ENCODE assay signal across 25 mouse cellular contexts in the genomic region with DNA sequence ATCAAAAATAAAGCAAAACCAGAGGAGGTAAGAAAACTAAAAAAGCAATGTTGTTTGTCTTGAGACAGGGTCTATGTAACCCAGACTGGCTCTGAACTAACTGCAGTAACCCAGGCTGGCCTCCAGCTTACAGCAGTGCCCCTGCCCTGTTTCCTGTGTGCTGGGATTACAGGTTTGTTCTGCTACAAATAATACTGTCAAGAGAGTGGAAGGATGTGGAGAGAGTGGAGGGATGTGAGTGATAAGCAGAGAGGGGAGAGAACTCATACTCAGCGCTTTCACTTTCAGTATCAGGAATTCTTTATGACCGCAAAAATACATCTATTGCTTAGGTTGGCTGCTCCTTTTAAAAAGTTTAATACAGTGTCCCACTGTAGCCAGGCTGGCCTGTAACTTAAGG. TPM values are rescaled to one million over a fixed set of nuclear protein-coding genes. Genes with fewer than 3 reads are reported as not detected.
A peak's percentile ranks its signal among the peaks of the same experiment; 100 is the strongest.
DNase-seq lines count a peak whose midpoint lies in the region; ATAC-seq and TF ChIP-seq lines count a peak whose summit lies in the region.
"Had no signal": no experiment of that assay in that cellular context is flagged by ENCODE, and none has a peak within 500 bp of the region (broad histone marks: within the 10 kb centered on the region; RNA-seq: fewer than 3 reads in every experiment).

No protein-coding gene starts in this region.

- intact Hi-C loops in heart, postnatal 25 days (cut with DNase I) = loop anchor here (10.0 kb wide), 1 partner anchor 62 kb away; no protein-coding TSS in a partner anchor

- H3K27ac ChIP-seq in heart, embryonic 13.5 days (replicated peaks) = no peak overlapping the region
- peak overlapping the region; percentile 2; the same call in 1 of the 2 replicates for H3K27ac ChIP-seq in lung, embryonic 16.5 days (ENCODE audit: low read length)
- H3K27ac ChIP-seq in cortical plate, adult 2 months (ENCODE audit: insufficient read depth, low read length) = peak overlapping the region; percentile 53; the same call in 1 of the 2 replicates
- H3K27ac ChIP-seq: heart, adult 2 months; hindbrain, embryonic 12.5 days had no signal

- WGBS in heart, embryonic 13.5 days = 61% methylated on average over 2 of the region's 2 CpGs
- 56% methylated on average over 2 of the region's 2 CpGs for WGBS in lung, embryonic 16.5 days

- no peak overlapping the region for H3ac ChIP-seq in myocyte (ENCODE audit: control insufficient read depth, insufficient read length)

- H3K4me1 ChIP-seq in heart, embryonic 13.5 days = peaks cover 7% of the 10 kb centered on the region; the same call in 1 of the 2 replicates
- peaks cover 2% of the 10 kb centered on the region for H3K4me1 ChIP-seq in lung, embryonic 16.5 days (replicated peaks; ENCODE audit: control insufficient read depth, insufficient read depth, low read length)
- H3K4me1 ChIP-seq in cortical plate, adult 2 months (ENCODE audit: control insufficient read depth, insufficient read depth, low read length) = peaks cover 2% of the 10 kb centered on the region; the same call in 1 of the 2 replicates
- H3K4me1 ChIP-seq: hindbrain, embryonic 12.5 days had no signal

- no peaks in the 10 kb centered on the region for H3K27me3 ChIP-seq in heart, embryonic 13.5 days (replicated peaks)
- H3K27me3 ChIP-seq in lung, embryonic 16.5 days (ENCODE audit: control insufficient read depth, insufficient read depth, low read depth, low read length) = no peaks in the 10 kb centered on the region
- H3K27me3 ChIP-seq in myocyte (ENCODE audit: control insufficient read depth, insufficient read depth, insufficient read length) = no peaks in the 10 kb centered on the region
- H3K27me3 ChIP-seq: hindbrain, embryonic 12.5 days had no signal

- no peak for ATAC-seq in heart, embryonic 13.5 days (ENCODE audit: extremely low read depth, insufficient number of reproducible peaks, low FRiP score, low TSS enrichment)
- ATAC-seq in lung, embryonic 16.5 days (ENCODE audit: low read depth) = 0 out of 2 replicates have a peak, but pooled peaks have one; percentile 35
- ATAC-seq: forebrain, embryonic 14.5 days had no signal

- peaks cover 4% of the 10 kb centered on the region; the same call in 1 of the 2 replicates for H3K36me3 ChIP-seq in heart, embryonic 13.5 days
- no peaks in the 10 kb centered on the region for H3K36me3 ChIP-seq in lung, embryonic 16.5 days (ENCODE audit: control insufficient read depth, insufficient read depth, low read length)
- H3K36me3 ChIP-seq in myocyte (ENCODE audit: control insufficient read depth, insufficient read depth) = no peaks in the 10 kb centered on the region

- no peak for TF ChIP-seq POLR2A in cortical plate, adult 2 months (IDR thresholded peaks at IDR 0.05; ENCODE audit: extremely low read depth, insufficient read depth, low read length)
- TF ChIP-seq POLR2A in myocyte (IDR thresholded peaks at IDR 0.05; ENCODE audit: insufficient read length, low read depth) = no peak

- no peak for DNase-seq in heart, postnatal 25 days (ENCODE audit: low spot score)
- DNase-seq in lung, postnatal 10 days = no peak
- no peak for DNase-seq in adipocyte (ENCODE audit: low spot score)
- no peak for DNase-seq in spleen, postnatal 4 days (ENCODE audit: low spot score in 2 of 2)
- DNase-seq: adrenal gland, postnatal 14 days; cerebellum, adult 9-10 months; heart, adult 2 months; kidney, adult 11 months; kidney, postnatal 4 days; layer of hippocampus, postnatal 36 days; retina, postnatal 1 day; thymus, postnatal 36 days had no signal

- H3K79me2 ChIP-seq in myocyte (ENCODE audit: control insufficient read depth, insufficient read depth) = no peaks in the 10 kb centered on the region

- H3K9me3 ChIP-seq in heart, embryonic 13.5 days = no peaks in the 10 kb centered on the region
- no peaks in the 10 kb centered on the region for H3K9me3 ChIP-seq in lung, embryonic 16.5 days (ENCODE audit: control insufficient read depth, low read length)
- H3K9me3 ChIP-seq: G1E; hindbrain, embryonic 12.5 days had no signal

- H3K9ac ChIP-seq in heart, embryonic 13.5 days = peak overlapping the region; percentile 24; the same call in 1 of the 2 replicates
- no peak overlapping the region for H3K9ac ChIP-seq in lung, embryonic 16.5 days (ENCODE audit: low read length)
- H3K9ac ChIP-seq: hindbrain, embryonic 12.5 days had no signal

- no peak overlapping the region for H3K4me2 ChIP-seq in heart, embryonic 13.5 days
- H3K4me2 ChIP-seq in lung, embryonic 16.5 days (ENCODE audit: low read depth, low read length) = no peak overlapping the region
- H3K4me2 ChIP-seq in myocyte (ENCODE audit: low read depth) = peak overlapping the region; percentile 25
- H3K4me2 ChIP-seq: hindbrain, embryonic 12.5 days had no signal

- TF ChIP-seq CTCF in cortical plate, adult 2 months (IDR thresholded peaks at IDR 0.05; ENCODE audit: extremely low read depth, insufficient read depth, low read length) = no peak

- H3K4me3 ChIP-seq in heart, embryonic 13.5 days = no peak overlapping the region
- H3K4me3 ChIP-seq in lung, embryonic 16.5 days (ENCODE audit: low read length) = no peak overlapping the region
- no peak overlapping the region for H3K4me3 ChIP-seq in cortical plate, adult 2 months (ENCODE audit: insufficient read depth, low read length)
- no peak overlapping the region for H3K4me3 ChIP-seq in myocyte
- H3K4me3 ChIP-seq: heart, adult 2 months; hindbrain, embryonic 12.5 days had no signal

TF ChIP-seq in myocyte, 11 proteins besides CTCF, POLR2A, EP300 and RAD21:
- TF ChIP-seq TCF12 (IDR thresholded peaks at IDR 0.05; ENCODE audit: insufficient read depth, poor library complexity, severe bottlenecking) (no peak), USF1 (IDR thresholded peaks at IDR 0.05; ENCODE audit: low read depth) (no peak), CEBPB (IDR thresholded peaks at IDR 0.05; ENCODE audit: insufficient read depth, poor library complexity, severe bottlenecking) (no peak), MAX (IDR thresholded peaks at IDR 0.05; ENCODE audit: low read depth) (no peak), POLR2AphosphoS2 (IDR thresholded peaks at IDR 0.05; ENCODE audit: insufficient read length, low read depth) (no peak), TCF3 (IDR thresholded peaks at IDR 0.05; ENCODE audit: insufficient read length, low read depth) (no peak), MYOD1 (IDR thresholded peaks at IDR 0.05; ENCODE audit: control insufficient read depth in 1 of 3, insufficient read length in 2 of 3, low read depth in 2 of 3) (no peak), E2F4 (IDR thresholded peaks at IDR 0.05; ENCODE audit: insufficient read depth) (no peak), SRF (IDR thresholded peaks at IDR 0.05; ENCODE audit: control insufficient read depth, insufficient read length, low read depth) (no peak), REST (IDR thresholded peaks at IDR 0.05; ENCODE audit: insufficient read depth, insufficient read length) (no peak), MYOG (IDR thresholded peaks at IDR 0.05; ENCODE audit: control insufficient read depth in 1 of 3, insufficient read depth in 1 of 3, insufficient read length in 2 of 3, low read depth in 2 of 3) (no peak)

RNA-seq across cellular contexts. Expression of a gene that starts 8.4 kb away (rescaled TPM):
- 3.1 and 3.3 TPM in 2 replicates for polyA plus RNA-seq in heart, embryonic 13.5 days (2015; fragmentation: Nextera tagmentation; extraction: Ambion mirVana)
- total RNA-seq in heart, postnatal 25 days (2021) = 10 to 100 TPM; 46.8 to 52.7 TPM
- polyA plus RNA-seq in lung, embryonic 16.5 days (2015; fragmentation: Nextera tagmentation; extraction: Ambion mirVana) = 14.6 and 19.2 TPM in 2 replicates
- polyA plus RNA-seq in cortical plate, adult 2 months (2012; rRNA removed) = 37.9 and 39.5 TPM in 2 replicates
- polyA plus RNA-seq in myocyte (2012; fragmentation: generic; extraction: Trizol) = 9.4 TPM

RNA-seq across cellular contexts. Expression of a gene that starts 22.4 kb away (rescaled TPM):
- polyA plus RNA-seq in heart, embryonic 13.5 days (2015; fragmentation: Nextera tagmentation; extraction: Ambion mirVana) = not detected in 2 replicates
- total RNA-seq in heart, postnatal 25 days (2021) = under 1 TPM in 1 of 2 experiments, not detected in 1; 0.16 TPM
- polyA plus RNA-seq in lung, embryonic 16.5 days (2015; fragmentation: Nextera tagmentation; extraction: Ambion mirVana) = not detected in 2 replicates
- polyA plus RNA-seq in cortical plate, adult 2 months (2012; rRNA removed) = 0.38 and 0.75 TPM in 2 replicates
- not detected for polyA plus RNA-seq in myocyte (2012; fragmentation: generic; extraction: Trizol)
- total RNA-seq: adrenal gland, postnatal 14 days; monocyte, adult 5-6 weeks; neutrophil, adult 5-6 weeks had no signal
- polyA plus RNA-seq: forebrain, embryonic 14.5 days; G1E; limb, embryonic 11.5 days; liver, embryonic 16.5 days; stomach, embryonic 16.5 days had no signal

RNA-seq across cellular contexts. Expression of a gene that starts 31.7 kb away (rescaled TPM):
- not detected in 2 replicates for polyA plus RNA-seq in heart, embryonic 13.5 days (2015; fragmentation: Nextera tagmentation; extraction: Ambion mirVana)
- total RNA-seq in heart, postnatal 25 days (2021) = not detected
- polyA plus RNA-seq in lung, embryonic 16.5 days (2015; fragmentation: Nextera tagmentation; extraction: Ambion mirVana) = not detected in 2 replicates
- not detected in 2 replicates for polyA plus RNA-seq in cortical plate, adult 2 months (2012; rRNA removed)
- polyA plus RNA-seq in myocyte (2012; fragmentation: generic; extraction: Trizol) = not detected
- total RNA-seq: adrenal gland, postnatal 14 days; G1E; gastrocnemius, adult 18-20 months; heart, adult 2 months; layer of hippocampus, postnatal 36 days; monocyte, adult 5-6 weeks; neutrophil, adult 5-6 weeks had no signal
- polyA plus RNA-seq: forebrain, embryonic 14.5 days; G1E; heart, adult 2 months; hindbrain, embryonic 12.5 days; limb, embryonic 11.5 days; liver, embryonic 16.5 days had no signal

RNA-seq across cellular contexts. Expression of a gene that starts 40.6 kb away (rescaled TPM):
- not detected in 2 replicates for polyA plus RNA-seq in heart, embryonic 13.5 days (2015; fragmentation: Nextera tagmentation; extraction: Ambion mirVana)
- not detected for total RNA-seq in heart, postnatal 25 days (2021)
- polyA plus RNA-seq in lung, embryonic 16.5 days (2015; fragmentation: Nextera tagmentation; extraction: Ambion mirVana) = 0.16 and 0.29 TPM in 2 replicates
- not detected in 2 replicates for polyA plus RNA-seq in cortical plate, adult 2 months (2012; rRNA removed)
- polyA plus RNA-seq in myocyte (2012; fragmentation: generic; extraction: Trizol) = not detected
- total RNA-seq: G1E; gastrocnemius, adult 18-20 months; layer of hippocampus, postnatal 36 days; monocyte, adult 5-6 weeks; neutrophil, adult 5-6 weeks had no signal
- polyA plus RNA-seq: forebrain, embryonic 14.5 days; heart, adult 2 months; hindbrain, embryonic 12.5 days; limb, embryonic 11.5 days had no signal

RNA-seq across cellular contexts. Expression of a gene that starts 40.7 kb away (rescaled TPM):
- not detected in 2 replicates for polyA plus RNA-seq in heart, embryonic 13.5 days (2015; fragmentation: Nextera tagmentation; extraction: Ambion mirVana)
- 1 to 10 TPM; 1.1 to 1.2 TPM for total RNA-seq in heart, postnatal 25 days (2021)
- not detected in 2 replicates for polyA plus RNA-seq in lung, embryonic 16.5 days (2015; fragmentation: Nextera tagmentation; extraction: Ambion mirVana)
- not detected in 2 replicates for polyA plus RNA-seq in cortical plate, adult 2 months (2012; rRNA removed)
- not detected for polyA plus RNA-seq in myocyte (2012; fragmentation: generic; extraction: Trizol)
- total RNA-seq: monocyte, adult 5-6 weeks; neutrophil, adult 5-6 weeks had no signal
- polyA plus RNA-seq: forebrain, embryonic 14.5 days; heart, adult 2 months; hindbrain, embryonic 12.5 days; limb, embryonic 11.5 days; liver, embryonic 16.5 days; stomach, embryonic 16.5 days had no signal
